Mouse (Mus musculus): ENCODE measurements around the gene Rmdn3.

Gene Rmdn3

DNA sequence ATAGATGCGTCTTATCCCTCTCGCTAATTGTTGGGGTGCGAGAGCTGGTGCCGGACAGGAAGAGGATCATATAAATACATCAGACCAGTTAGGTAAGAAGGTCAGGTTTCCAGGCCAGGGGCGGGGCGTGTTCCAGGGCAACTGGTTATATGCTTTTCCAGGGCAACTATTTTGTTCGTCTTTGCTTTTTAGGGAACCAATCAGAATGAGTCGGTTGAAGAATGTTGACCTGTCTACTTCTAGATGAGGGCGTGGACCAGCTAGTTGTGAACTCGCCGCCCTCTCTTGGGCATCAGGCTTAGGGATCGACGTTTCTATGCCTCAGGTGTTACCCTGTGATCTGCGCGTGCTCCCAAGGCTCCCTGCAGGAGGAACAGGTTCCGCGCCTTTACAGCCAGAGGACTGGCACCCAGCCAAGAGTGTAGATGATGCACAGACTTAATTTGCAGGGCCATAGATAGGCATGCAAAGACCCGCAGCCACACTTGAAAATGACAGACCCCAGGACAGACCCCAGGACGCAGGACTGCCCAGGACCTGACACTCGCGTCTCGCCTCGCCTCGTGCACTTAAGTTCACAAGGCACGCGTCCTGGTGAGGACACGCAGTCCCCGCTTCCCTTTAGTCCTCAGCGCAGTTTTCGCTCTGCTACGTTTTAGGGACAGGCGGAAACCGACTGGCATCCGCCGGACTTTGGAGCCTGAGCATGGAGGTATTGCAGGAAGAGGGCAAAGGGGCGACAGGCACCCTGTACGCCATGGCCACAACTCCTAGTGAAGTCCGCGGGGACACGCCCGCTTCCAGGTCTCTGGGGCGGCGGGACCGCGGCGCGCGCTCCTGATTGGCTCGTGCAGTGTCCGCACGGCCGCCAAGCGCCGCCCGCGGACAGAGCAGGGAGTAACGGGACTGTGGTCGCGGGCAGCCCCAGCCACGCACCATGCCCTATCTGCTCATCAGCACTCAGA lies 10.3 kb upstream of the Rmdn3 start, which contains the start of gene Gchfr:
Gene Gchfr, plus strand, starts transcription at position 873 of the 965 bp plus-strand sequence.
- no peak for DNase-seq

DNA sequence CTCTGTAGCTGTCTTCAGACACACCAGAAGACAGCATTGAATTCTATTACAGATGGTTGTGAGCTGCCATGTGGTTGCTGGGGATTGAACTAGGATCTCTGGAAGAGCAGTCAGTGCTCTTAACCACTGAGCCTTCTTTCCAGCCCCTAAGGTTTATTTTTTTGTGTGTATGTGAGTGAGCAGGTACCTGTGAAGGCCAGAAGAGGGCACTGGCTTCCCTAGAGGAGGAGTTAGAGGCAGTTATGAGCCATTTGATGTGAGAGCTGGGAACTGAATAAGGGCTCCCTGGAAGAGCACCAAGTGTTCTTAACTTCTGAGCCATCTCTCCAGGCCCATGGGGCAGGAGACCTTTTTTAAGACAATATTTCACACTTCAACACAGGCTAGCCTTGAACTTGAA lies 8.6 kb upstream of the Rmdn3 start:
- DNase-seq, result no peak

GRCm38 (mm10) chr2:119163999-119164398 lies 7.2 kb upstream of the Rmdn3 start:
- DNase-seq, result no peak

- DNase-seq, result no peak
Observed at GRCm38 (mm10) chr2:119163135-119163534, 6.3 kb upstream of the Rmdn3 start.

DNA sequence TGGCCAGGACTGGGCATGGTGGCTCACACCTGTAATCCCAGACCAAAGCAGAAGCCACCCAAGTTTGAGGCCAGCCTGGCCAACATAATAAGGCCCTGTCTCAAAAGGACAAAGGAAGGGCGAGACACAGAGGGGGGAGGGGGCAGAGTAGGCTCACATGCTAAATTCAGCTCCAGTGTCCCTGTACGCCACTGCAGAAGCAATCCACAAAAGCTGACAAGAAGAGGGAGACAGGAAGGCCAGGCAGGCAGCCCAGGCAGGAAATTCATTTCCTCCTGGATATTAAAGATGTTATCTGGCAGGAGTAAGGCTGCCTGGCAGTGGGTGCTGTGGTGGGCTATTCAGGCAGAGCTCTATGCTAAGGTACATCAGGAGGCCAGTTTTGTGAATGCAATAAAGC lies 4.4 kb upstream of the Rmdn3 start:
- DNase-seq, result no peak

- no peak for DNase-seq
Observed at GRCm38 (mm10) chr2:119157836-119158235, 1.0 kb upstream of the Rmdn3 start.

- no peak for DNase-seq
Observed at GRCm38 (mm10) chr2:119156081-119156680, 653 bp downstream of the Rmdn3 start.

GRCm38 (mm10) chr2:119155388-119155787 lies 1.4 kb downstream of the Rmdn3 start:
- DNase-seq, result no peak

GRCm38 (mm10) chr2:119154683-119155082 lies 2.2 kb downstream of the Rmdn3 start:
- no peak for DNase-seq

DNA sequence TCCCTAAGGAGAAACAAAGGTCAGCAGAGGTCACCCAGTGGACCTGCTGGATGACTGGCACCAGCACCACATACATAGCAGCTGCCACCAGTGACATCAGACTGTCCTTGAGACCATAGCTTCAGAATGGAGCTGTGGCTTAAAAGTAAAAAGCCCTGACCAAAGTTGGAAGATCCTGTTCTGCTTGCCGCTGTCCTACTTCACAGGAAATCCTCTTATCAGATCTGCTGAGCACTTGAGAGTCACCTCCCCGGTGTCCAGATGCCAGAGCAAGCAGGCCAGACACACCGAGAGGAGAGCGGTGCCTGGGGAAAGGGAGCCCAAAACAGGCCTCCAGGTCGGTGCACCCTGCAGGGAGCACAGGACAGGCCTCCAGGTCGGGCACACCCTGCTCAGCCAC lies 4.6 kb downstream of the Rmdn3 start:
- DNase-seq, result no peak

DNA sequence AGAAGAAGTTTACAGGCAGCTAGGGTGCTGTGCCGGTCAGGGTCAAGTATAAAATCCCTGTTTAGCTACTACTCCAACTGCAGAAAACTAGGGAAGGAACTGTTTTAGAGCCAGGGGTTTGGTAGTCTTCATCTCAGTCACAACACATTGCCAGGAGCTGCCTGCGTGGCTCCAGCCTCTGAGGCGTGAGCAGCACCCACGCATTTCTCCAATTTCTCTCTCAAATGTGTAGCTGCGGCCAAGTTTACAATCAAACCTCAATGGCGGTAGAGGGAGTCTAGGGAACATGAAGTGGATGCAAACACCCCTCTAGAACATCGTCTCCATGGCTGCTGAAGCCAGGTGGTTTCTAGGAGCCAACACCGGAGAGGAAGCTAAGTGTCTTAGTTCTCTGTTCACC lies 9.1 kb downstream of the Rmdn3 start:
- DNase-seq, result no peak

DNA sequence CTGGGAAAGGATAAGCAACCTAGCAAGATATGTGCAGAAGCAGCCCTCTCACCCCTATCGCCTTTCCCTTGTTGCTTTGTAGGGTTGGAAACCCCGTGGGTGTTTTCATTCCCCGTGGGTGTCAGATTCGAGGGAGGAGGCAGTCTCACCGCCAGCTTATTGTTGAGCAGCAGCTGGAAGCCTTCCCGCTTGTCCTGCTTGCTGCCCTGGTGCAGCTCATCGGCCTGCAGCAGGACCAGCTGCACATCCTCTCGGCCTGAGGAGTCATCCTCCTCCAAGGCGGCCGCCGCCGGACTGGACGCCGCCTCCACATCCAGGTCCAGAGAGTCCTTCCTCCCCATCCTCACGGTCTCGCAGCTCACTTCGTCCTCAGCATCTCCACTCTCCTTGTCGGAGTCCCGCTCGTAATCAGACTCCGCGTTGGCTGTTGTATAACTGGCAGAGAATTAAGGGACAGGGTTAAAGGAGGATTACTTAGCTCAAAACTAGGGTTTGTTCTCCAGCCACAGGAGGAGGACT lies 9.6 kb downstream of the Rmdn3 start:
- no peak for DNase-seq

DNA sequence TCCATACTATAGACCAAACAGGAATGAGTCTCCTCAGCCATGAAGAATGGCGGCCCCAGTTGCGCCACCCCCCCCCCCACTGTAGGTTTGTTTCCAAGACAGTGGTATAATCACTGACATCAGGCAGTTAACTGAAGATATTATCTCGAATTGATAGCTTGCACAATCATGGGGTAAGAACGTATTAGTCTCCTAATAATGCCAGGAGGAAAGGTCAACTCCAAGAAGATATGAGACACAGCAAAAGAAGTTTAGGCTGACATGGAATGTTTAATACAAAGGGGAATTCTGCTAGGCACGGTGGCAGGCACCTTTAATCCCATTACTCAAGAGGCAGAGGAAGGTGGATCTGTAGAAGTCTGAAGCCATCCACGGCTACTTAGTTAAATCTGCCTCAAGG lies 10.4 kb downstream of the Rmdn3 start:
- DNase-seq, result no peak

- peak; percentile 10 for DNase-seq
Observed at GRCm38 (mm10) chr2:119145199-119145598, 11.6 kb downstream of the Rmdn3 start.

- DNase-seq, result no peak
Observed at GRCm38 (mm10) chr2:119136346-119136898, 20.4 kb downstream of the Rmdn3 start.

DNA sequence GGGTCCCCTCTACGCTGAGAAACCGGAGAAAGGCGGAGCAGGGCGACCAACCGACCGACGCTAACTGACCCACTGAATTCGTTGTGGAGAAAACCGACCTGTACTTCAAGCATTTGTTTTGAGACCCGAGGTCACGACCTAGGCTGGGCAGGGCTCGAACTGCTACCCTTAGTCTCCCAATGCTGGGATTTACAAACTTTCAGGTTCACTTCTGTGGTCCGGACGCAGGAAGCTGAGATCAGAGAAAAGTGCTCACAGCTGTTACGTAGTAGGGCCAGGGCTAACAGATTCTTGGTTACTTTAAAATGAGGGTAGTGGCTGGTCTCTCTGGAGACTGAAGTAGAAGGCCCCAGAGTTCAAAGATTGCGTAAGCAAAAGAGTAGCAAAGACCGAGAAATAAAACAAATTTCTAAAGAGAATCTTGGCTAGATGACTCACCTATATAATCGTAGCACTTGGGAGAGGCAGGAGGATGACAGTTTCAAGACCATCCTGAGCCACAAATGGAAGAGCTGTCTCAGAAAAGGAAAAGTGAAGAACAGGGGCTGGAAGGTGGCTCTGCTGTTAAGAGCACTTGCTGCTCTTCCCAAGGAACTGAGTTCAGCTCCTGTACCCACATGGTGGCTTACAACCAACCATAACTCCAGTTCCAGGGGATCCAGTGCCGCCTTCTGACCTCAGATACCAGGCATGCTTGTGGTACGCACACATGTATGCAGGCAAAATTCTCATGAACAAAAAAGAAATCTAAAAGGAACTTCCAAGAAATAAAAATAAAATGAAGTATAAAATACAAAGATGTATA lies 43.5 kb downstream of the Rmdn3 start:
- no peak for DNase-seq

- peak; percentile 83 for DNase-seq
Observed at GRCm38 (mm10) chr2:119112438-119113112, 44.3 kb downstream of the Rmdn3 start, which contains the start of gene Rad51. TSS of gene Rad51 (plus strand) at chr2:119112793.

DNA sequence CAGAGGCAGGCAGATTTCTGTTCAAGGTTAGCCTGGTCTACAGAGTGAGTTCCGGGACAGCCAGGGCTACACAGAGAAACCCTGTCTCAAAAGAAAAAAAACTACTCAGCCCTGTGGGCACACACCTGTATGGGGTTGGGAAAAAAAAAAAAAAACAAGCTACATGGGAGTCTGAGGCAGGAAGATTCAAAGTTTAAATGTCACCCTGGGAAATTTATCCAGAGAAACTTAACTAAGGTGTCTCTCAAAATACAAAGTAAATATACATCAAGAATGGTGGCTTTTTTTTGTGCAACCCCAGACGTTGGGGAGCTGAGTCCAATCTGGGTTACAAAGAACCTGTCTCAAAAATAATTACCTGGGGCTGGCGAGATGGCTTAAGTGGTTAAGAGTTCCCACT lies 45.8 kb downstream of the Rmdn3 start:
- DNase-seq, result no peak

- DNase-seq, result peak; percentile 35
Observed at GRCm38 (mm10) chr2:119108554-119108953, 48.3 kb downstream of the Rmdn3 start.

DNA sequence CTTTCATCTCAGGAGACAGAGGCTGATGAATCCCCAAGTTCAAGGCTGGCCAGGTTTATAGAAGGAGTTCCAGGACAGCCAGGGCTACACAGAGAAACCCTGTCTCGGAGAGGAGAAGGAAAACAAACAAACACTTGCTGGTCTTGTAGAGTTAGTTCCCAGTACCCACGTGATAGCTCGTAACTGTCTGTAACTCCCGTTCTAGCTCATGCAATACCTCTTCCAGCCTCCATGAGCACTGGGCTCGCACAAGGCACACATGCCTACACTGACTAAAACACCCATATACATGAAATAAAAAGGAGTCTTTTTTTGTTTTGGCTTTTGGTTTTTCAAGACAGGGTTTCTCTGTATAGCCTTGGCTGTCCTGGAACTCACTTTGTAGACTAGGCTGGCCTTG lies 50.3 kb downstream of the Rmdn3 start:
- no peak for DNase-seq

- no peak for DNase-seq
Observed at GRCm38 (mm10) chr2:119101552-119101951, 55.3 kb downstream of the Rmdn3 start.
